Mouse (Mus musculus) gastrocnemius, postnatal 4 days (tissue): ENCODE results near the gene Wdr20. TPM values are rescaled to one million over a fixed set of nuclear protein-coding genes. Genes with fewer than 3 reads are reported as not detected.

Experiments
- DNase-seq, 2 experiments: peaks; one replicate each; pipeline ENCODE4 v3.0.0; 2021 to 2022; ENCODE audit warnings: low spot score in 2 of 2, mixed read lengths in 2 of 2
- total RNA-seq, 2 experiments: library from RNA; stranded (reverse); gene quantifications; 2 replicates each; pipeline ENCODE4 v1.2.3; 2021

Wdr20 gene
- total RNA-seq, 2 experiments from 2014 or later: 24.6 to 34.2 TPM

- no peak for DNase-seq
These were observed 77.2 kb downstream of the Wdr20 start for GRCm38 (mm10) chr12:110814924-110815323.

DNA sequence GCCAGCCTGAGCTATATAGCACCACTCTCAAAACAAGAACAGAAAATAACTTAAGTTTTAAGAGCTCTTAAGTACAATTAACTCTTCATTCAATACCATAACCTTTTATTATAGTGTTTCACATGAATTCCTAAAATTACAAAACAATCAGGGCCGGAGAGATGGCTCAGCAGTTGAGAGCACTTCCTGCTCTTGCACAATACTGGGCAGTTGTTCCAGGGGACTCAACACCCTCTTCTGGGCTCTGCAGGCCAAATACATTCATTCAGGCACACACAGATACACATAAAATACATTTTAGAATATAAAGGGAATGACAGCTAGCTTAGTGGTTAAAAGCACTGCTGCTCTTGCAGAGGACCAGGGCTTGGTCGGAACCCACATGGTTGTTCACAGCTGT is 79.1 kb downstream of the Wdr20 start:
- no peak for DNase-seq

DNA sequence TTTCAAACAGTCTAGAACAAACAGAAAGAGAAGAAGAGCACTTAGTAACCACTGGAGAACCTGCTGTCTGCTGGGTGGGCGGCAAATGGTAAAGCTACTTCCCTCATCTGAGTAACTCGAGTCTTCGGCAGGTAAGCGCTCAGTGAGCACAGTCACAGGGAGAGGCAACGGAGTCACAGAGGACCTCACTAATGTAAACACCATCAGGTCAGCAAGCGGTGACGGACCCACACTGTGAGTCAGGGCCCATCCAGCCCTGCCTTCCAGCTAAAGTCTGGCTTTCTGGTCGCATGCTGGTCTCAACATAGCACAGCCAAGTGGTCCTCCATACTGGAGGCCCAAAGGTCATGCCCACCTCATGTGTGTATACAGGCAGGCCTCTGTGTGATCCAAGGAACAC is 81.6 kb downstream of the Wdr20 start:
- no peak for DNase-seq

DNA sequence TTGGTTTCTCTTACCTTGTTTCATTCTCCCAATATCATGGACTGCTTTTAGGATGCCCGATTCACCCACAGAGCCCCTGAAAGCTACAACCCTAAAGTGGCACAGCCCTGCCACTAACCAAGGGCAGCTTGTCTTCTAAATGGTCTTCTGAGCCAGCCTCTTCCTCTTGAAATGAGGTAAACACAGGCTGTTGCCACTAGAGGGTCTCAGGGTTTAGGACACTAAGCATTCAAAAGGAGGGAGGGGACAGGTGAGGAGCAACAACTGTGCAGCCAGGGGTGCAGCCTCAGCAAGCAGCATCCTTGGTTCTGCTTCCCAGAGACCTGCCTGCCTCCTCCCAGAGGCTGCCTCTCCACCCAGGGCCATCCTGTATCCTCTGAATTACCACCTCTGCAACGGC is 84.0 kb downstream of the Wdr20 start:
- DNase-seq: no peak

GRCm38 (mm10) chr12:110822366-110822765 is 84.6 kb downstream of the Wdr20 start:
- DNase-seq: no peak

DNA sequence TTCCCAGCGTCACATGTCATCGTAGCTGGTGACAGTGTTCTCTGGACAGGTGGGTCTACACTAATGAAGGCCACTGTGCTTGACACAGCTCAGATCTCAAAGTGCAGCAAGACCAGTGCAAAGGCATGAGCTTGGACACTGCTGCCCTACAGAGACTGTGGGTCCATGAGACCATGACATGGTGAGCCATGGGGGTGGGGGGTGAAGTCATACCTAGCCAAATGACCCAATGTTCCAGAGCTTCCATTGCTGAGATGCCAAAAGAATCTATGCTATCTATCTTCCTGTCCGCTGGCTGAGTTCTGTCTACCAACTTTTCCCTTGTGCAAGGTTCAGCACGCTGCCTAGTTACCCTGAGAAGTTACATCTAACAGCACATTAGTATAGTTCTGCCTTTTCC is 91.2 kb downstream of the Wdr20 start:
- DNase-seq: no peak

DNA sequence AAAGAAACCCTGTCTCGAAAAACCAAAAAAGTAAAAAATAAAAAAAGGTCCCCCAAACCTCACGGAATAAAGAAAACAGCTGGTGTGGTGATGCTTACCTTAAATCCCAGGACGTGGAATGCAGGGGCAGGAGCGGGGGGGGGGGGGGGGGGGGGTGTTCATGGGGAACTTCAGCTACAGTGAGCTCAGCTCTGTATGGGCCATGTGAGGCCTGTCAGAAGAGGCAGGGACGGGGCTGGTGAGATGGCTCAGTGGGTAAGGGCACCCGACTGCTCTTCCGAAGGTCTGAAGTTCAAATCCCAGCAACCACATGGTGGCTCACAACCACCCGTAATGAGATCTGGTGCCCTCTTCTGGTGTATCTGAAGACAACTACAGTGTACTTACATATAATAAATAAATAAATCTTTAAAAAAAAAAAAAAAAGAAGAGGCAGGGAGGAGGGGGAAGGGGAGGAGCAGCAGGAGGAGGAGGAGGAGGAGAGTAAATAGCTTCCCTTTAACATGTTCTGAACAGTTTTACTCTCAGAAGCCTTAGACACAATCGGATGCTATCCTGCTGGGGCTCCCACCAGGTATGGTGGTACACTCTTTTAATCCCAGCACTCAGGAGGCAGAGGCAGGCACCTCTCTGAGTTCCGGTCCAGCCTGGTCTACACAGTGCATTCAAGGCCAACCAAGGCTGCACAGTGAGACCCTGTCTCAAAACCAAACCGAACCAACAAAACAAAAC is 92.7 kb downstream of the Wdr20 start:
- DNase-seq: no peak

DNA sequence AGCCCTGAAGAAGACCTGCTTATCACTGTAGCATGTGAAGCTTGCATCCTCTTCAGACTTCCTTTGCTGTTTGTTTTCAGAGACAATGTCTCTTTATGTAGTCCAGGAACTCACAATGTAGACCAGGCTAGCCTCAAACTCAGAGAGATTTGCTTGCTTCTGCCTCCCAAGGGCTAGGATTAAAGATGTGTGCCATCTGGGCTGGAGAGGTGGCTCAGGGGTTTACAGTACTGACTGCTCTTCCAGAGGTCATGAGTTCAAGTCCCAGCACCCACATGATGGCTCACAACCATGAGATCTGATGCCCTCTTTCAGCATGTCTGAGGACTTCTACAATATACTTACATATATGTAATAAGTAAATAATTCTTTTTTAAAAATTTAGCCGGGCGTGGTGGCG is 97.4 kb downstream of the Wdr20 start:
- DNase-seq: no peak

DNA sequence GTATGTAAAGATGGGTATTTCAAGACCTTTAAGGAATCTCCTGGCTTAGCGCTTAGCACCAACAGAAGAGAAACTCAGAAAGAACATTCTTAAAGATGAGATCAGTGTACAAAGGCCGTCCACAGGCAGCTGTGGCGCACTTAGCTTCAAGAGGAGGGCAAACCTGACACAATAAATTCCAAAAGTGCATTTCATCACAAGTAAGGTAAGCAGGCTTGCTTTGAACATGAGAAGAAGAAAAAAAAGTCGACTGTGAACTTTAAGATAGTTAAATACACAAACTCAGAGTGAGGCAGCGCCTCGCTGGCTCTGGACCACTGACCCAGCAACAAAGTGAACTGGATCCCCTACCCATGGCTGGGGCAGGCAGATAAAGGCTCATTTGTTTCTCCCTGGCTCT is 99.0 kb downstream of the Wdr20 start:
- no peak for DNase-seq

GRCm38 (mm10) chr12:110837192-110837841 is 99.6 kb downstream of the Wdr20 start:
- no peak for DNase-seq

GRCm38 (mm10) chr12:110837850-110838249 is 100.1 kb downstream of the Wdr20 start:
- no peak for DNase-seq

DNA sequence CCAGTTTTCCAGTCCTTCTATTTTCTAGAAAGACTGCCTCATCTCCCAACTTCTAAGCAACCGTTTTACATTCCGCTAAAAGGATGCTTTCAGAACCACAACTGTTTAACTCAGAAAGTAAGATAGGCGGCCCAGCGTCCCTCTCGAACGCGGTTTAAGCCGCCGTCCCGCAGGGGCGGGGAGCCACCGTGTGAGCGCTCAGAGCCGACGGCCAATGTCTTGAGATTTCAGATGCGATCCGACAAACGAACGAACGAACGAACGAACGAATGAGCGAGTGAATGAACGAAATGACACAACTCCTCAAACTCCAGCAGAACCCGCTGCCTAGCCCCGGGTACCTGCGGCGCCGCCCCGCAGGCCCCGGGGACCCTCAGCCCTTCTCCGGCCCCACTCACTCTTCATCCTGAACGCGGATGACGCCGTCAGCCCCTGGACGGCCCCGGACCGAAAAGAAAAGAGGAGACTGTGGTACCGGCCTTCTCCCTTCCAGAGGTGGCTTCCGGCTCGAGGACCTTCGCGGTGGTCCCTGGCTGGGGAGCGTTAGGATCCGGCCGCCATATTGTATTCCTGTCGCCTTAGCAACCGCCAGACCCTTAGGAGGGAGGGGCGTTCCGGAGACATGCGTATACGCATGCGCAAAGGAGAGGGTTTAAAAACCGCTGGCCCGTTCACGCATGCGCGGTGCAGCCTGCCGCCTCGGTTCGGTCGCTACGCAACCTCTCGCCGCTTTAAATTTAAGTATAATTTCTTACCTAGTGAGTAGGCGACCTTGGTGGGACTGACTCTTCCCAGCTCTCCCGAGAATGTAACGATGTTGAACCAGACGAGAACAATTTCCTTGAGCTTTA is 102.8 kb downstream of the Wdr20 start, which contains the start of gene Mok:
Mok (minus strand) TSS at position 592 of the 851 bp plus-strand sequence.
- DNase-seq: peak; percentile 93 to 94

DNA sequence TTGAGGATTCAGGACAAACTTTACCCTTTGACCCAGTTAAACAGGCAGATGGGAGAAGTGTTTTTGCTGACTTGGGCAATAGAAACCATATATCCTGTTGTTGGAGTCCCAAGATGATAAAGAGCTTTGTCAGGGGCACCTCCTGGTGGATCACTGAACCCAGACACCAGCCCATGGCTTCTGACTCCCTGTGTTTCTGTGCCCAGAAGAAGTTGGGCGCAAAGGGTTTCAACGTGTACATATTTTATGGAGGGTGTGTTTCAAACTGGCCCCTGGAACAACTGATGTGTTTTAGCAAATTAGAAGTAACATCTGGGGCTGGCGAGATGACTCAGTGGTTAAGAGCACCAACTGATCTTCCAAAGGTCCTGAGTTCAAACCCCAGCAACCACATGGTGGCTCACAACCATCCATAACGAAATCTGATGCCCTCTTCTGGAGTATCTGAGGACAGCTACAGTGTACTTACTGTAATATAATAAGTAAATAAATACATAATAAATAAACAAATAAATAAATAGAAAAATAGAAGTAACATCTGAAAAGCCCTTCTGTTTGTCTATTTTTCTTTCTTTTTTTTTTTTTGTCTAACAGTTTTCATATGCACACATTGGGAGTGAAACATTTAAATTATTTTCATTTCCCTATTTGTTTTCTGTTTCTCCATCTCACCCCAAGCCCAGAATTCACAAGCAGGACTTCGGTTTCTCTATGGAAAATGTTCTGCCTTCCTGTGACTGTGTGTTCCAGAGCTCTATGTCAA is 104.2 kb downstream of the Wdr20 start:
- DNase-seq: no peak

- DNase-seq: peak; percentile 67 to 80
These were observed 105.7 kb downstream of the Wdr20 start for GRCm38 (mm10) chr12:110843194-110844048.

GRCm38 (mm10) chr12:110844227-110845130 is 106.7 kb downstream of the Wdr20 start:
- peak in 1 of 2 experiments; percentile 44 for DNase-seq

- DNase-seq: peak; percentile 83 to 85
These were observed 107.6 kb downstream of the Wdr20 start for GRCm38 (mm10) chr12:110845131-110845880.

- no peak for DNase-seq
These were observed 108.5 kb downstream of the Wdr20 start for GRCm38 (mm10) chr12:110846191-110846765.
